Mouse (Mus musculus) C2C12 (cell line): Measurements from ENCODE around the gene Coa5.

Experiments
- CEBPB ChIP-seq: IDR thresholded peaks from one replicate; pipeline ENCODE4 v1.6.1; 2011; ENCODE audit warnings: low read depth, mild to moderate bottlenecking, control low read depth, moderate library complexity
- CTCF ChIP-seq: IDR thresholded peaks from one replicate; pipeline ENCODE4 v1.5.1; 2011; ENCODE audit not compliant: control insufficient read depth, insufficient read depth, insufficient read length
- MYOD1 ChIP-seq: IDR thresholded peaks from one replicate; pipeline ENCODE4 v1.6.1; 2011; ENCODE audit warnings: low read depth; ENCODE audit not compliant: control insufficient read depth, insufficient read length
- MYOG ChIP-seq: IDR thresholded peaks from one replicate; pipeline ENCODE4 v1.6.1; 2011; ENCODE audit not compliant: control insufficient read depth, insufficient read length; ENCODE audit errors: extremely low read depth

- TF ChIP-seq MYOD1 (no peak), CEBPB (no peak), CTCF (no peak), MYOG (no peak)
Measured at GRCm38 (mm10) chr1:37436419-37436818, 6.5 kb upstream of the Coa5 start.
